Mouse (Mus musculus) intestine, postnatal 0 days (tissue): ENCODE data around the gene Gpd2. TPM values are rescaled to one million over a fixed set of nuclear protein-coding genes. Genes with fewer than 3 reads are reported as not detected.
A peak's percentile ranks its signal among the peaks of the same experiment; 100 is the strongest.

Source experiments
- ATAC-seq: fragments of 200-750 bp; cut with Nextera tagmentation; 2 replicates; pipeline ENCODE4 v1.8.0; 2017; ENCODE audit warnings: mild to moderate bottlenecking, moderate TSS enrichment, moderate library complexity
- H3K27ac ChIP-seq: fragments of 300-500 bp; sonication (generic); 2 replicates; pipeline ENCODE4 v1.5.1; 2014; ENCODE audit warnings: mild to moderate bottlenecking, low read depth, low read length, moderate library complexity
- H3K27me3 ChIP-seq: fragments of 300-500 bp; sonication (generic); replicated peaks from 2 replicates; pipeline ENCODE4 v1.6.1; 2014; ENCODE audit warnings: low read length, mixed read lengths; ENCODE audit not compliant: control insufficient read depth, insufficient read depth
- H3K36me3 ChIP-seq: fragments of 300-500 bp; sonication (generic); 2 replicates; pipeline ENCODE4 v1.6.1; 2014; ENCODE audit warnings: mild to moderate bottlenecking, moderate library complexity; ENCODE audit not compliant: control insufficient read depth, insufficient read depth
- H3K4me1 ChIP-seq: fragments of 300-500 bp; sonication (generic); replicated peaks from 2 replicates; pipeline ENCODE4 v1.6.1; 2014; ENCODE audit warnings: antibody characterized with exemption, low read length, mixed read lengths; ENCODE audit not compliant: control insufficient read depth, insufficient read depth
- H3K4me2 ChIP-seq: fragments of 300-500 bp; sonication (generic); replicated peaks from 2 replicates; pipeline ENCODE4 v1.6.1; 2014; ENCODE audit warnings: low read depth, mild to moderate bottlenecking, moderate library complexity
- H3K4me3 ChIP-seq: fragments of 300-500 bp; sonication (generic); 2 replicates; pipeline ENCODE4 v1.5.1; 2014; ENCODE audit warnings: low read depth, low read length
- H3K9ac ChIP-seq: fragments of 300-500 bp; sonication (generic); 2 replicates; pipeline ENCODE4 v1.6.1; 2014; ENCODE audit warnings: mild to moderate bottlenecking, low read depth, low read length
- H3K9me3 ChIP-seq: fragments of 300-500 bp; sonication (generic); 2 replicates; pipeline ENCODE4 v1.6.1; 2016; ENCODE audit warnings: mixed run types; ENCODE audit not compliant: control insufficient read depth
- CTCF ChIP-seq: sonication (generic); IDR thresholded peaks from 2 replicates; pipeline ENCODE4 v1.5.1; 2016; ENCODE audit warnings: low read depth, mild to moderate bottlenecking, control low read depth, antibody characterized with exemption, moderate library complexity
- WGBS: fragments of 180-500 bp; shearing (Covaris S2); extraction: QIAGEN DNeasy Blood & Tissue Kit; methylation state at CpG from one replicate; pipeline ENCODE4 v1.1.7; 2014; 5-methylcytosine and 5-hydroxymethylcytosine counted together
- polyA plus RNA-seq: library from polyadenylated mRNA; unstranded; fragments of >200 nt; fragmentation: Nextera tagmentation; extraction: Ambion mirVana; gene quantifications from 2 replicates; pipeline ENCODE4 v1.2.1, GENCODE M21; 2015

The Gpd2 gene
- polyA plus RNA-seq, 1 experiment from 2014 or later, result 26.0 TPM

GRCm38 (mm10) chr2:57243987-57244386 is 6.6 kb downstream of the Gpd2 start:
- H3K4me3 ChIP-seq, result no peak overlapping the region
- no peak for ATAC-seq
- TF ChIP-seq CTCF, result no peak
- no peaks in the 10 kb centered on the region for H3K4me1 ChIP-seq
- H3K27me3 ChIP-seq, result no peaks in the 10 kb centered on the region
- WGBS, result 62% methylated on average over 5 of the region's 5 CpGs
- no peak overlapping the region for H3K9ac ChIP-seq
- H3K36me3 ChIP-seq, result no peaks in the 10 kb centered on the region
- H3K27ac ChIP-seq, result no peak overlapping the region
- H3K4me2 ChIP-seq, result no peak overlapping the region
- H3K9me3 ChIP-seq, result no peaks in the 10 kb centered on the region

- no peaks in the 10 kb centered on the region for H3K27me3 ChIP-seq
- TF ChIP-seq CTCF, result no peak
- no peaks in the 10 kb centered on the region for H3K4me1 ChIP-seq
- no peaks in the 10 kb centered on the region for H3K36me3 ChIP-seq
- no peak overlapping the region for H3K9ac ChIP-seq
- no peak overlapping the region for H3K4me3 ChIP-seq
- no peak overlapping the region for H3K27ac ChIP-seq
- no peak for ATAC-seq
- H3K4me2 ChIP-seq, result no peak overlapping the region
- no peaks in the 10 kb centered on the region for H3K9me3 ChIP-seq
- 87% methylated on average over 6 of the region's 6 CpGs for WGBS
These were observed 8.4 kb downstream of the Gpd2 start for GRCm38 (mm10) chr2:57245721-57246328.

GRCm38 (mm10) chr2:57250113-57250512 is 12.7 kb downstream of the Gpd2 start:
- H3K4me2 ChIP-seq, result no peak overlapping the region
- H3K4me3 ChIP-seq, result no peak overlapping the region
- no peaks in the 10 kb centered on the region for H3K4me1 ChIP-seq
- H3K9ac ChIP-seq, result no peak overlapping the region
- no peak overlapping the region for H3K27ac ChIP-seq
- 64% methylated on average over 3 of the region's 3 CpGs for WGBS
- no peaks in the 10 kb centered on the region for H3K36me3 ChIP-seq
- TF ChIP-seq CTCF, result no peak
- ATAC-seq, result peak; percentile 75
- no peaks in the 10 kb centered on the region for H3K9me3 ChIP-seq
- no peaks in the 10 kb centered on the region for H3K27me3 ChIP-seq

- Histone ChIP-seq H3K27me3 (no peaks in the 10 kb centered on the region), H3K4me3 (no peak overlapping the region), H3K4me2 (no peak overlapping the region), H3K27ac (peak overlapping the region; percentile 37; the same call in 1 of the 2 replicates), H3K9me3 (no peaks in the 10 kb centered on the region), H3K36me3 (no peaks in the 10 kb centered on the region), H3K4me1 (no peaks in the 10 kb centered on the region), H3K9ac (no peak overlapping the region)
- ATAC-seq, result peak; percentile 81
- 56% methylated on average over 13 of the region's 13 CpGs for WGBS
- TF ChIP-seq CTCF, result no peak
These were observed 14.3 kb downstream of the Gpd2 start for GRCm38 (mm10) chr2:57251636-57252317.

GRCm38 (mm10) chr2:57252542-57253301 is 15.3 kb downstream of the Gpd2 start:
- ATAC-seq, result no peak
- 65% methylated on average over 10 of the region's 10 CpGs for WGBS
- H3K36me3 ChIP-seq, result no peaks in the 10 kb centered on the region
- H3K4me1 ChIP-seq, result no peaks in the 10 kb centered on the region
- TF ChIP-seq CTCF, result no peak
- peak overlapping the region; percentile 37; the same call in 1 of the 2 replicates for H3K27ac ChIP-seq
- no peak overlapping the region for H3K4me2 ChIP-seq
- no peaks in the 10 kb centered on the region for H3K27me3 ChIP-seq
- H3K9ac ChIP-seq, result no peak overlapping the region
- H3K9me3 ChIP-seq, result no peaks in the 10 kb centered on the region
- H3K4me3 ChIP-seq, result no peak overlapping the region

- Histone ChIP-seq H3K27me3 (no peaks in the 10 kb centered on the region), H3K36me3 (no peaks in the 10 kb centered on the region), H3K4me1 (no peaks in the 10 kb centered on the region), H3K9ac (no peak overlapping the region), H3K4me2 (no peak overlapping the region), H3K9me3 (no peaks in the 10 kb centered on the region), H3K27ac (no peak overlapping the region), H3K4me3 (no peak overlapping the region)
- no peak for ATAC-seq
- 63% methylated on average over 4 of the region's 4 CpGs for whole genome bisulfite sequencing
- TF ChIP-seq CTCF, result no peak
These were observed 16.8 kb downstream of the Gpd2 start for GRCm38 (mm10) chr2:57254267-57254666.
